Mouse (Mus musculus) limb, embryonic 12.5 days (tissue): ENCODE data around the gene Sectm1b. TPM values are rescaled to one million over a fixed set of nuclear protein-coding genes. Genes with fewer than 3 reads are reported as not detected.
"Not testable (repeated sequence)": the region's sequence is repeated elsewhere in the genome, so short reads cannot be mapped to it uniquely, and the experiment has no call there.

Source experiments
- ATAC-seq: fragments of 200-750 bp; cut with Nextera tagmentation; 2 replicates; pipeline ENCODE4 v1.8.0; 2017; ENCODE audit warnings: low read depth, moderate TSS enrichment; ENCODE audit not compliant: insufficient number of reproducible peaks, insufficient read depth, low FRiP score, low TSS enrichment
- H3K27ac ChIP-seq: fragments of 300-500 bp; sonication (generic); 2 replicates; pipeline ENCODE4 v1.5.1; 2016; ENCODE audit warnings: mild to moderate bottlenecking, moderate library complexity
- H3K27me3 ChIP-seq: fragments of 300-500 bp; sonication (generic); 2 replicates; pipeline ENCODE4 v1.6.1; 2016; ENCODE audit warnings: mild to moderate bottlenecking, moderate library complexity
- H3K36me3 ChIP-seq: fragments of 300-500 bp; sonication (generic); 2 replicates; pipeline ENCODE4 v1.6.1; 2016; ENCODE audit warnings: mild to moderate bottlenecking, moderate library complexity
- H3K4me1 ChIP-seq: fragments of 300-500 bp; sonication (generic); replicated peaks from 2 replicates; pipeline ENCODE4 v1.6.1; 2016
- H3K4me2 ChIP-seq: fragments of 300-500 bp; sonication (generic); 2 replicates; pipeline ENCODE4 v1.6.1; 2016; ENCODE audit warnings: mild to moderate bottlenecking, moderate library complexity
- H3K4me3 ChIP-seq: fragments of 300-500 bp; sonication (generic); replicated peaks from 2 replicates; pipeline ENCODE4 v1.5.1; 2016; ENCODE audit warnings: mild to moderate bottlenecking
- H3K9ac ChIP-seq: fragments of 300-500 bp; sonication (generic); replicated peaks from 2 replicates; pipeline ENCODE4 v1.6.1; 2016; ENCODE audit warnings: mild to moderate bottlenecking, moderate library complexity
- H3K9me3 ChIP-seq: fragments of 300-500 bp; sonication (generic); 2 replicates; pipeline ENCODE4 v1.6.1; 2016; ENCODE audit warnings: mild to moderate bottlenecking, moderate library complexity
- WGBS: fragments of 180-500 bp; shearing (Covaris S2); methylation state at CpG from one replicate; pipeline ENCODE4 v1.1.7; 2016; 5-methylcytosine and 5-hydroxymethylcytosine counted together
- polyA plus RNA-seq: library from polyadenylated mRNA; unstranded; fragments of >200 nt; fragmentation: Nextera tagmentation; extraction: Ambion mirVana; gene quantifications from 2 replicates; pipeline ENCODE4 v1.2.1, GENCODE M21; 2016

The Sectm1b gene
- polyA plus RNA-seq, 1 experiment from 2014 or later = not detected

DNA sequence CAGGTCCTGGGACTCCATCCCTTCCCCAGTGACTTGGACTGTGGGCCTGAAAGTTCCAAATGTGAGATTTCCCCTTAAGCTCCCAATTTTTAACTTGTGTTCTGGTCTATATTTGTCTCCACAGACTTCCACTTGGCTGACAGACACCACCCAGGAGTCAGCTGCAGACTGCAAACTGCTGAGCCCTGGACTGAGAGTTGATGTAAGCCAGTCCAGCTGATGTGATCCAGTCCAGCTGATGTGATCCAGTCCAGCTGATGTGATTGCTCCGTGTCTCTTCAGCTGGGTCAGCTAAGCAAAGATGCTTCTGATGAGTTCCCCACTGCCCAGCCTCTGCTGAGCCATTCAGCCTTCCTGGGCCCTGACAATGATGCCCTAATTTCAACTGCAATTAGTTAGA lies 11.6 kb downstream of the Sectm1b start:
- Histone ChIP-seq H3K4me3 (no peak overlapping the region), H3K9ac (no peak overlapping the region), H3K27ac (no peak overlapping the region), H3K36me3 (no peaks in the 10 kb centered on the region), H3K27me3 (no peaks in the 10 kb centered on the region), H3K4me2 (no peak overlapping the region), H3K4me1 (no peaks in the 10 kb centered on the region), H3K9me3 (no peaks in the 10 kb centered on the region)
- 58% methylated on average over 1 of the region's 1 CpGs for WGBS
- no peak for ATAC-seq

DNA sequence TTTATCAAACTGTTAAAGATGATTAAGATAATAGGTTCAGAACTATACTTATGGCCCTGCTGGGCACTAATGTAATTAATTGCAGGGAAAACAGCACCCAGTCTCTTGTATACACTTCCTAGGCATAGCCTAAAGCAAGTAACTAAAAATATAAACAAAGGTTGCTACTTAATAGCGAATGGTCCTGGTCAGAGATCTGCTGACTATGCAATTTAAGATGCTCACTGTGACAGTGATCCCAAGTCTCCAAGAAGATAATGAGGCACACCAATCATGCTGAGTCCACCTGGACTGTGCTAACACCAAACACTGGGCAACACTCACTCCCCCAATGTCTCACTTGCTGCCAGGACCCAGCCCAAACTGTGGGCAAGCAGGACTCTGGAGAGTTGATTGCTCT lies 13.5 kb downstream of the Sectm1b start:
- ATAC-seq = no peak
- no peaks in the 10 kb centered on the region for H3K36me3 ChIP-seq
- 61% methylated on average over 1 of the region's 1 CpGs for WGBS
- H3K4me1 ChIP-seq = no peaks in the 10 kb centered on the region
- no peak overlapping the region for H3K27ac ChIP-seq
- no peaks in the 10 kb centered on the region for H3K27me3 ChIP-seq
- no peak overlapping the region for H3K9ac ChIP-seq
- no peak overlapping the region for H3K4me2 ChIP-seq
- H3K9me3 ChIP-seq = no peaks in the 10 kb centered on the region
- no peak overlapping the region for H3K4me3 ChIP-seq

DNA sequence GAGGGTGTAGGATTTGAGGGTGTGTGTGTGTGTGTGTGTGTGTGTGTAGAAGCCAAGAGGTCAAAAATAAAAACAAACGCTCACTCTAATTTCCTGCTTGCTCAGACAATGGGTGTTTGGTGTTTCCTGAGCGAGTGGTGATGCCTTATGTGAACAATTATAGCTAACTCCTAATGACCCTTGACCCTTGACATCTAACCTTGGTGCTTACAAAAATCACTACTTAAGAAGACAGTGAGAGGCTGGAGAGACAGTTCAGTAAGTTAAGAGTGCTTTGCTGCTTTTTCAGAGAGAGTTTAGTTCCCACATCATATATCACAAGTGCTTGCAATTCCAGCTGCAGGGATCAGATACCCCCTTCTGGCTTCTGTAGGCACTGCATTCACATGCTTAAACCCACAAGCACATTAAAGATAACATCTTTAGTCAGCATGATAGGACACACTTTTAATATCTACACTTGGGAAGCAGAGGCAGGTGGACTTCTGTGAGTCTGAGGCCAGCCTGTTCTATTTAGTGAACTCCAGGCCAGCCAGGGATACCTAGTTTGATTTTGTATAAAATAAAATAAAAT lies 15.5 kb downstream of the Sectm1b start:
- H3K27ac ChIP-seq = no peak overlapping the region
- no peak overlapping the region for H3K4me2 ChIP-seq
- WGBS = 18% methylated on average over 2 of the region's 2 CpGs

DNA sequence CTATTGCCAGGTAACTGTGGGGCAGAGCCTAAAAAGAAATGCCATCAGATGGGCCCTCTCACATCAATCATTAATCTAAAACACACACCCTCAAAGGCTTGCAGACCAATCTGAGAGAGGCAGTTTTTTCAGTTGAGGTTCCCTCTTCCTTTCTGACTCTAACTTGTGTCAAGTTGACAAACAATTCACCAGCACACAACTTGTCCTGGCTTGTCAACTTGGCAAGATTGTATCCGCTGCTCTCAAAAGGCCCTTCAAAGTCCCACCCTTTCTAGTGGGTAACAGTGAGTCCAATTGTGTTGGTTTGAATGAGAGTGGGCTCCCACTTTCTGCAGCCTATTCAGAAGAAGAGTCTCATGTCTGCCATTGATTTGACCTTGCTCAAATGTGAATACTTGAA lies 18.1 kb downstream of the Sectm1b start:
- ATAC-seq = no peak
- WGBS = 82% methylated on average over 1 of the region's 1 CpGs

More for the DNA sequence above, 15.5 kb downstream of the Sectm1b start:
- no peak for ATAC-seq
- Histone ChIP-seq H3K9ac (no peak overlapping the region), H3K4me3 (no peak overlapping the region), H3K4me1 (no peaks in the 10 kb centered on the region), H3K27me3 (no peaks in the 10 kb centered on the region), H3K9me3 (no peaks in the 10 kb centered on the region), H3K36me3 (no peaks in the 10 kb centered on the region)

DNA sequence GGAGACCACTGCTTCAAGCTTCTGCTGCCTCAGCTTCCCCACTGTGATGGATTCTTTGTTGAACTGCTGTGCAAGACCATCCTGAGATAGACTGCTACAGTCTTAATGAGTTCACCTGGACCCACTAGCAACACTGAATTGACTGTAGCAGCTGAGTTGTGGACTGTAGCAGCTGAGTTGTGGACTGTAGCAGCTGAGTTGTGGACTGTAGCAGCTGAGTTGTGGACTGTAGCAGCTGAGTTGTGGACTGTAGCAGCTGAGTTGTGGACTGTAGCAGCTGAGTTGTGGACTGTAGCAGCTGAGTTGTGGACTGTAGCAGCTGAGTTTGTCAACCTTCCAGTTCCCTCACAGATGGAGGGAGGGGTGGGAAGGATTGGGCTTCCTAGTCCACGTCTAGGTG lies 20.3 kb downstream of the Sectm1b start:
- not testable (repeated sequence) for H3K4me1 ChIP-seq, H3K27me3 ChIP-seq, H3K9me3 ChIP-seq, H3K9ac ChIP-seq, ATAC-seq, H3K36me3 ChIP-seq, H3K4me3 ChIP-seq, H3K4me2 ChIP-seq, H3K27ac ChIP-seq
- WGBS = 37% methylated on average over 1 of the region's 1 CpGs

More for the DNA sequence above, 18.1 kb downstream of the Sectm1b start:
- Histone ChIP-seq H3K27ac (no peak overlapping the region), H3K4me3 (no peak overlapping the region), H3K9me3 (no peaks in the 10 kb centered on the region), H3K4me2 (no peak overlapping the region), H3K4me1 (no peaks in the 10 kb centered on the region), H3K9ac (no peak overlapping the region), H3K27me3 (no peaks in the 10 kb centered on the region), H3K36me3 (no peaks in the 10 kb centered on the region)

DNA sequence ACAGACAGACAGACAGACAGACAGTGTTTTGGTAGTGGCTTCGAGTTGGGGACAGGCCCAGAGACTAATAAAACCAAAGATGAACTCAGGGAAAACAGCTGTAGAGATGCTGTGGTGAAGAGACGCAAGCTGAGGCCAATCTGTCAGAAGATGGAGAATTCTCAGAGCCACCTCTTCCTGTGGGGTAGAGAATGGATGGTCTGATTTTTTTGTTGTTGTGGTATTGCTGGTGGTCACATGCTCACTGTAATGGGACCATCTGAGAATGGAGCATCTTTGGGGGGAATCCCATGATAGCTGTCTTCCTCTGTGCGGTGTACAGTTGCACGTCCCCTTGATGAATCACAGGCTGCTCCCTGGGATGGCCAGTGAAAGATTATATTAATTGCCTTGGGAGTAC lies 20.9 kb downstream of the Sectm1b start:
- Histone ChIP-seq H3K4me3 (no peak overlapping the region), H3K36me3 (no peaks in the 10 kb centered on the region), H3K4me1 (no peaks in the 10 kb centered on the region), H3K9ac (no peak overlapping the region), H3K27me3 (no peaks in the 10 kb centered on the region), H3K27ac (no peak overlapping the region), H3K4me2 (no peak overlapping the region), H3K9me3 (no peaks in the 10 kb centered on the region)
- WGBS = 78% methylated on average over 4 of the region's 4 CpGs
- ATAC-seq = no peak

DNA sequence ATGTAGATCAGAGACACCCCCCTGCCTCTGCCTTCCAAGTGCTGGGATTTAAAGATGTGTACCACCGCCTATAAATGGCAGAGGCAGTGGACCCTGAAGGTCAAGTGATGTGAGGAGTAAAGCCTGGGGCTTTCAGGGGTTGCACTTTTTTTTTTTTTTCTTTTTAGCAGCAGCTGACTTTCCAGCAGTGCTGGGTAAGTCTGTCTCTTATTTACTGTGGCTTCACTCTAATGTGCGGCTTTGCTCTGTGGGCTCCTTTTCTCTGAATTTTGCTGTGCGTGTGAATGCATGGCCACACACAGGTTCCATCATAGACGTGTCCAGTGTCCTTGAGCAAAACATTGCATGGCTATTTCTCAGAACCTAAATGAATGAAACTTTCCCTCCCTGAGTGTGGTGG lies 21.7 kb downstream of the Sectm1b start:
- no peak overlapping the region for H3K4me3 ChIP-seq
- H3K9me3 ChIP-seq = no peaks in the 10 kb centered on the region
- ATAC-seq = no peak
- H3K9ac ChIP-seq = no peak overlapping the region
- H3K27me3 ChIP-seq = no peaks in the 10 kb centered on the region; the same call in 1 of the 2 replicates
- whole genome bisulfite sequencing = 72% methylated on average over 4 of the region's 4 CpGs
- H3K4me2 ChIP-seq = no peak overlapping the region
- H3K4me1 ChIP-seq = peaks cover 4% of the 10 kb centered on the region; the same call in 1 of the 2 replicates
- H3K36me3 ChIP-seq = no peaks in the 10 kb centered on the region
- H3K27ac ChIP-seq = no peak overlapping the region

DNA sequence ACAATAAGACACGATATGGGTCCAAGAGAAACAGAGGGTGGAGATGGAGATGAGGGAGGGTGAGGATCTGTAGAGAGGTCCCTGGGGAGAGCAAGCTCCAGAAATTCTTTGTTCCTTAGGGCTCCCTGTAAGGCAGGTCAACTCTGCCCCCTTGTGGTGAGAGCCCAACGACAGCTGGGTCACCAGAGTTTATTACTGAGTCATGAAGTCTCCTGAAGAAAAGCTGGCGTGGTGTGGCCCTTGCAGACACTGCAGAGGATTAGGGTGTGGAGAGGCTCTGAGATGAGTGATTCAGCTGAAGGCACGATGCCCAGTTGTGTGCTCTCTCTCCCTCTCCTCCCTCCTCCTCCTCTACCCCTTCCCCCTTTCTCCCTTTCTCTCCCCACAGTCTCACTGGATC lies 22.2 kb downstream of the Sectm1b start:
- H3K4me1 ChIP-seq = peaks cover 4% of the 10 kb centered on the region; the same call in 1 of the 2 replicates
- WGBS = 8% methylated on average over 4 of the region's 4 CpGs
- no peak for ATAC-seq

DNA sequence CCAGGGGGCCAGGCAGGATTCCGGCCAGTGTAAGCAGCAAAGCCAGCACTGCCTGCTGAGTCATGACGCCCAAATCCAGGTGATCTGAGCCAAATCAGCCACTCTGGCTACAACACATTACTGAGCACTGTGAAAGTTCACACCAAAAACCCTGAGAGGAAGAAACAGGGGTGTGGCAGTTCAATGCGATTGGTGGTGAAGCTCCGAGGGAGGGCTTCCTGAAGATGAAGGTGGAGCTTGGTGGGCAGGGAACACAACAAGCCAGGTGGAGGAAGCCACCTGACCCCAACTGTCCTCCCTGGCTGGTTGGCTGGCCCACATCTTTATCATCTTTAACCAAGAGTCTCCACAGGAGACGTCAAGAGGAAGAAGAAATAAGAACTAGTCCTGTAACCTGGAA lies 24.1 kb downstream of the Sectm1b start, which contains the start of gene Cd7:
TSS of gene Cd7 (minus strand) at position 117 of the 400 bp plus-strand sequence.
- 66% methylated on average over 5 of the region's 5 CpGs for WGBS
- H3K4me1 ChIP-seq = peaks cover 4% of the 10 kb centered on the region; the same call in 1 of the 2 replicates
- H3K36me3 ChIP-seq = no peaks in the 10 kb centered on the region
- H3K9ac ChIP-seq = no peak within 1 kb of the TSS
- H3K27me3 ChIP-seq = peaks cover 4% of the 10 kb centered on the region; the same call in 1 of the 2 replicates
- ATAC-seq = no peak
- no peaks in the 10 kb centered on the region for H3K9me3 ChIP-seq
- no peak within 1 kb of the TSS for H3K4me3 ChIP-seq
- no peak within 1 kb of the TSS for H3K4me2 ChIP-seq
- no peak within 1 kb of the TSS for H3K27ac ChIP-seq

More for the DNA sequence above, 22.2 kb downstream of the Sectm1b start:
- Histone ChIP-seq H3K4me2 (no peak overlapping the region), H3K4me3 (no peak overlapping the region), H3K27me3 (peaks cover 4% of the 10 kb centered on the region; the same call in 1 of the 2 replicates), H3K9me3 (no peaks in the 10 kb centered on the region), H3K9ac (no peak overlapping the region), H3K36me3 (no peaks in the 10 kb centered on the region), H3K27ac (no peak overlapping the region)

DNA sequence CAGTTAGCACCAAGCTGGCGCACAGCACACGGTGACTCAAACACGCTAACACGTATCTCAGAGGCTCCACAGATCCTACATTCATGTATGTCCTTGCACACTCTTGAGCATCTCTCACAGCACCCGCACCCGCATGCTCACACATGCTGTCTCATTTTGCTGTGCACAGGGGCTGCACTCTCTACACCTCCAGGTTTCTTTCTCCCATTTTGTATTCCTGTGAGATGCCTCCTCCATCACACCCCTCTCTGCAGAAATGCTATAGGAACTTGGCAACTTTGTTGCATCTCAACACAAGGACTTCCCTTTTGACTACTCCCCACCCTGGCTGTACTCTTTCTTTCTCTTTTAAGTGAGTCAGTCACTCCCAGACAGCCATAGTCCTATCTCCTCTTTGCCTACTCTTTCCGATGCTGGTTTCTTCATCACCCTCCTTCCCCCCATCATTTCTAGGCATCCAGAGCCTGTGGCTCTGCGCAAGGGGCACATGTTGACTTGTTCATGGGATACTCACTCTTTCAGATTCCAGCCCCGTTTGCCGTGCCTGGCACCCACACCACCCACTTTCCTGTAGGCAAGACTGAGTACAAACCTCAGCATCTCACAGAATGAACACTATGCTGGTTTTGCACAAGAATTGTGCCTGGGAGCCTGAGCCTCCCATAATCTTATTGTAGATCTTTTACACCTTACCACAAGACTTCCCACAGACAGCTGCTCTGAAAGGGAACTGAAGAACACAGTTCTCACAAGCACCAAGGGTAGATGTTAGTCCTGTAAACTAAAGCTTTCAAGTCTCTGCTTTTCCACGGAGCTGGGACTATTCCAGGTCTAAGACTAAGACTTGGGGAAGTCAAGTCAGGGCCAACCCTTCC lies 24.8 kb downstream of the Sectm1b start:
- WGBS = 89% methylated on average over 11 of the region's 11 CpGs
- Histone ChIP-seq H3K4me3 (no peak overlapping the region), H3K27me3 (peaks cover 4% of the 10 kb centered on the region; the same call in 1 of the 2 replicates), H3K4me2 (no peak overlapping the region), H3K4me1 (peaks cover 4% of the 10 kb centered on the region; the same call in 1 of the 2 replicates), H3K9me3 (no peaks in the 10 kb centered on the region), H3K9ac (no peak overlapping the region), H3K36me3 (no peaks in the 10 kb centered on the region), H3K27ac (no peak overlapping the region)
- ATAC-seq = no peak

DNA sequence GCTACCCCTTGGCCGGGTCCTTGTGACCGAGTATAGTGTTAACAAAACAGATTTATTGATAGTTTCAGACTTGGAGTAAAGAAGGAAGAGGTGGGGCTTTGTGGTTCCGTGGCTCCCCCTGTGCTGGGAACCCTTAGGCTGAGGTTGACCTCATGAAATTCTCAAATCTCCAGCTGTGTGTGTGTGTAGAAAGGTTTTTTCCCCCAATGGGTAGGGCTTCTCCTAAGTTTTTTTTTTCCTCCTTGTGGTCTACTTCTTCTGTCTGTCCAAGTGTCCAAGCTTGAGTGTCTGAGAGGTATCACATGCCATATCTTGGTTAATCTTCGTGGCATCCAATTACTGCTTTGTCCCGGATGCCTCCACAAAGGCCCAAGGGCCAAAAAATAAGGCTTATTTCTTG lies 30.3 kb downstream of the Sectm1b start:
- Histone ChIP-seq H3K27ac (no peak overlapping the region), H3K9ac (no peak overlapping the region), H3K4me3 (no peak overlapping the region), H3K36me3 (no peaks in the 10 kb centered on the region), H3K9me3 (no peaks in the 10 kb centered on the region), H3K4me1 (peaks cover 4% of the 10 kb centered on the region; the same call in 1 of the 2 replicates), H3K27me3 (peaks cover 4% of the 10 kb centered on the region; the same call in 1 of the 2 replicates), H3K4me2 (no peak overlapping the region)
- 86% methylated on average over 5 of the region's 5 CpGs for WGBS
- no peak for ATAC-seq
